Mouse (Mus musculus) hindbrain, embryonic 13.5 days (tissue): ENCODE results near the gene Gm10382. TPM values are rescaled to one million over a fixed set of nuclear protein-coding genes. Genes with fewer than 3 reads are reported as not detected.

Experiments used
- polyA plus RNA-seq: library from polyadenylated mRNA; unstranded; fragments of >200 nt; fragmentation: Nextera tagmentation; extraction: Ambion mirVana; gene quantifications from 2 replicates; pipeline ENCODE4 v1.2.1, GENCODE M21; 2015

The Gm10382 gene
- polyA plus RNA-seq, 1 experiment from 2014 or later: 0.55 TPM

Other genes with a start within 250 kb of the Gm10382 start
- 24.8 and 25.1 TPM in 2 replicates for gene Ncor2, start 210.1 kb upstream of the Gm10382 start, polyA plus RNA-seq
- gene Scarb1, start 48.2 kb upstream of the Gm10382 start, polyA plus RNA-seq: 27.4 and 28.0 TPM in 2 replicates
- 1,201 and 1,293 TPM in 2 replicates for gene Ubc, start 880 bp downstream of the Gm10382 start, polyA plus RNA-seq
- 10.4 and 11.7 TPM in 2 replicates for gene Dhx37, start 44.8 kb downstream of the Gm10382 start, polyA plus RNA-seq
- gene Bri3bp, start 52.2 kb downstream of the Gm10382 start, polyA plus RNA-seq: 31.4 and 35.6 TPM in 2 replicates
- gene Aacs, start 86.5 kb downstream of the Gm10382 start, polyA plus RNA-seq: 60.0 and 62.4 TPM in 2 replicates
- 3.0 and 3.4 TPM in 2 replicates for gene Tmem132b, start 142.5 kb downstream of the Gm10382 start, polyA plus RNA-seq